Mouse (Mus musculus) megakaryocyte, embryonic 14.5 days (primary cell): ENCODE data around the gene Hagh.

ENCODE experiments used
- FLI1 ChIP-seq: IDR thresholded peaks from 2 replicates; pipeline ENCODE4 v1.6.1; 2012; ENCODE audit warnings: low read length, inconsistent platforms, mixed read lengths
- GATA1 ChIP-seq: IDR thresholded peaks from 3 replicates; pipeline ENCODE4 v1.6.1; 2012; ENCODE audit warnings: mixed read lengths, low read length, inconsistent platforms, borderline replicate concordance

GRCm38 (mm10) chr17:24895571-24896240 is 55.8 kb downstream of the Hagh start:
- no peak for TF ChIP-seq GATA1
- no peak for TF ChIP-seq FLI1
